9 mouse cellular contexts compared by ENCODE assay signal in the genomic region with DNA sequence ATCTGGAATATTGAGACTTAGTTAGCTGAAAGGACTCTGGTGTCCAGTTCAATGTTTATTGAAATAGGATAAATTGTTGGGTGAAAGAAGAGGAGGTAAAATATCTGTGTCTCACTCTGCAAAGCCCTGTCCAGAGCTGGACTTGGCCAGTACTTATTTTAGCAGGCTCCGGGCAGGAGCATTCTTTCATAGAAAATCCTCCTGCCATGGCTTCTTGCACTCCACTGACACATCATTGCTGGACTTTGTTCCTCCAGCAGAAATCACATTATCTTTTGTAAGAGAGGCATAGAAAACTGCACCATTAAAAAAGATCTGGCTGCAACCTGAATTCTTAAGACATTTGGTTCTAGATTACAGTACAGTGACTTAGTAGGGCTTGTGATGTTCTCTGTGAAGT.
DNase-seq lines count a peak whose midpoint lies in the region; ATAC-seq lines count a peak whose summit lies in the region.
"Had no signal": no experiment of that assay in that cellular context is flagged by ENCODE, and none has a peak within 500 bp of the region (broad histone marks: within the 10 kb centered on the region; RNA-seq: fewer than 3 reads in every experiment).

No protein-coding gene starts in this region.

- H3K9ac ChIP-seq in lung, embryonic 16.5 days (ENCODE audit: low read length): no peak overlapping the region
- H3K9ac ChIP-seq in stomach, embryonic 15.5 days: no peak overlapping the region

- H3K9me3 ChIP-seq in lung, embryonic 16.5 days (ENCODE audit: control insufficient read depth, low read length): no peaks in the 10 kb centered on the region
- H3K9me3 ChIP-seq in limb, embryonic 10.5 days (replicated peaks): no peaks in the 10 kb centered on the region
- H3K9me3 ChIP-seq in stomach, embryonic 15.5 days: no peaks in the 10 kb centered on the region

- 49% methylated on average over 1 of the region's 1 CpGs for WGBS in lung, embryonic 16.5 days
- 79% methylated on average over 1 of the region's 1 CpGs for WGBS in limb, embryonic 10.5 days
- WGBS in stomach, embryonic 15.5 days: 50% methylated on average over 1 of the region's 1 CpGs

- H3K4me1 ChIP-seq in lung, embryonic 16.5 days (replicated peaks; ENCODE audit: control insufficient read depth, insufficient read depth, low read length): peaks cover 34% of the 10 kb centered on the region
- H3K4me1 ChIP-seq in limb, embryonic 10.5 days: peaks cover 28% of the 10 kb centered on the region
- peaks cover 20% of the 10 kb centered on the region for H3K4me1 ChIP-seq in stomach, embryonic 15.5 days

- H3K4me3 ChIP-seq in lung, embryonic 16.5 days (ENCODE audit: low read length): no peak overlapping the region
- no peak overlapping the region for H3K4me3 ChIP-seq in limb, embryonic 10.5 days
- H3K4me3 ChIP-seq in stomach, embryonic 15.5 days (replicated peaks): no peak overlapping the region

- no peaks in the 10 kb centered on the region for H3K27me3 ChIP-seq in lung, embryonic 16.5 days (ENCODE audit: control insufficient read depth, insufficient read depth, low read depth, low read length)
- H3K27me3 ChIP-seq in limb, embryonic 10.5 days (ENCODE audit: low read depth, poor library complexity, severe bottlenecking): no peaks in the 10 kb centered on the region
- H3K27me3 ChIP-seq in stomach, embryonic 15.5 days (replicated peaks): no peaks in the 10 kb centered on the region

- ATAC-seq in frontal cortex, adult (ENCODE audit: low TSS enrichment): peak; percentile 11; the same call in 1 of the 2 replicates
- ATAC-seq in lung, embryonic 16.5 days (ENCODE audit: low read depth): no peak; the same call in 1 of the 2 replicates
- ATAC-seq in stomach, embryonic 15.5 days (ENCODE audit: insufficient read depth, low FRiP score, low read depth): no peak

- peak overlapping the region; percentile 44; the same call in 1 of the 2 replicates for H3K4me2 ChIP-seq in lung, embryonic 16.5 days (ENCODE audit: low read depth, low read length)
- no peak overlapping the region for H3K4me2 ChIP-seq in stomach, embryonic 15.5 days

- peaks cover 31% of the 10 kb centered on the region for H3K36me3 ChIP-seq in lung, embryonic 16.5 days (ENCODE audit: control insufficient read depth, insufficient read depth, low read length)
- H3K36me3 ChIP-seq in limb, embryonic 10.5 days: peaks cover 70% of the 10 kb centered on the region
- peaks cover 29% of the 10 kb centered on the region for H3K36me3 ChIP-seq in stomach, embryonic 15.5 days

- peak overlapping the region; percentile 88 for H3K27ac ChIP-seq in lung, embryonic 16.5 days (ENCODE audit: low read length)
- peak overlapping the region; percentile 79; the same call in 1 of the 2 replicates for H3K27ac ChIP-seq in limb, embryonic 10.5 days
- peak overlapping the region; percentile 82 for H3K27ac ChIP-seq in stomach, embryonic 15.5 days

- no peak for DNase-seq in frontal cortex, postnatal 10 days (ENCODE audit: low spot score in 2 of 2)
- no peak for DNase-seq in lung, postnatal 25 days (ENCODE audit: low spot score)
- no peak for DNase-seq in limb, embryonic 10.5 days (ENCODE audit: low spot score)
- no peak for DNase-seq in urinary bladder, postnatal 25 days (ENCODE audit: low spot score)
- no peak for DNase-seq in embryo, embryonic 10 days (ENCODE audit: low spot score)
- DNase-seq: layer of hippocampus, postnatal 36 days had no signal
